Mouse (Mus musculus) B cell, adult 62 days (primary cell): ENCODE results near the gene Rsph14. TPM values are rescaled to one million over a fixed set of nuclear protein-coding genes. Genes with fewer than 3 reads are reported as not detected.

Experiments
- total RNA-seq: library from RNA; stranded (reverse); gene quantifications from 4 replicates; pipeline ENCODE4 v1.2.4, GENCODE M21; 2023

Gene Rsph14
- total RNA-seq, result not detected in 4 replicates

DNA sequence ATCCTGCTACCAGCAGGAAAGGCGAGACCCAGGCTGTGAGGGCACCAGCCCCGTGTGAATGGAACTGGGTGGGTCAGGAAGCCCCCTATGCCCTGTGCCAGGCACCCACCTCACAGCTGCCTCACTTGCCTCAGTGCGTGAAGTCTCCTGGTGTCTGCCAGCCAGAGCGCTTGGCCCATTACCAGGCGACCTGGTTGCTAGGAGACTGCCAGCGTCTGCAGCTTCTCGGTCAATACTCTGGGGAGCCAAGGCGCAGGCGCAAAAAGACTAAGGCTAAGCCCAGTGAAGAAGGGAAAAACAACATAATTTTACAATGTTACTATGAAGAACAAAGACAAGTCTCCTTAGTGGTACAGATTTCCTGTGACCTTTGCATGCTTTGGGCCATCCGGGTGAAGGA is at the start of gene Rsph14:
Gene Rsph14, minus strand, starts transcription at position 192 of the 400 bp plus-strand sequence.

DNA sequence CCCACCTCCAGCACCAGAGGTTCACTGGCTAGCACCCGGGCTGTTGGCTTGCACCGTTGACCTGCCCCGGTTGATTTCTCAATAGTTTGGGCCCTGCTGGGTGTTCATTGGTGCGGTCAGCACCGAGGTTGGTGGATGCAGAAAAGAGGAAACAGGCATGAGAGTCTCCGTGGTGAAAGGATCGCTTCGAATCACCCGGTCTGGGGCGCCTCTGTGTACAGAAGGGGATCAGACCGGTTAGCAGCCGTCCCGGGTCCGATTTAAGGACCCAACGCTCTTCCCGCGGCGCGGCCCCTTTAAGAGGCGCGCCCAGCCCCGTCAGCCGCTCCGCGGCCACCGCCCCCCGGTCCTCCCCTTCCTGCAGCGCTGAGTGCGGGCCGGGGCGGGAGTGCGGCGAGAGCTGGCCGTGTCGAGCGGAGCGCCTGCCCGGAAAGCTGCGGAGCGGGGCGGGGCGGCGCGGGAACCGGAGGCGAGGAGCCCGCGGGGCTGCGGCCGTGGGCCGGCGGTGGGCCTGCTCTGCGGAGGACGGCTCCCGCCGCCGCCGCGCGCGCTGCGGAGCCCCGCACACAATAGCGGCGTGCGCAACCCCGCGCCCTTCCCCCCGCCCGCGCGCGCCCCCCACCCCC is 27.9 kb upstream of the Rsph14 start, which contains the start of gene Bcr:
Gene Bcr, plus strand, starts transcription at position 376 of the 626 bp plus-strand sequence.

DNA sequence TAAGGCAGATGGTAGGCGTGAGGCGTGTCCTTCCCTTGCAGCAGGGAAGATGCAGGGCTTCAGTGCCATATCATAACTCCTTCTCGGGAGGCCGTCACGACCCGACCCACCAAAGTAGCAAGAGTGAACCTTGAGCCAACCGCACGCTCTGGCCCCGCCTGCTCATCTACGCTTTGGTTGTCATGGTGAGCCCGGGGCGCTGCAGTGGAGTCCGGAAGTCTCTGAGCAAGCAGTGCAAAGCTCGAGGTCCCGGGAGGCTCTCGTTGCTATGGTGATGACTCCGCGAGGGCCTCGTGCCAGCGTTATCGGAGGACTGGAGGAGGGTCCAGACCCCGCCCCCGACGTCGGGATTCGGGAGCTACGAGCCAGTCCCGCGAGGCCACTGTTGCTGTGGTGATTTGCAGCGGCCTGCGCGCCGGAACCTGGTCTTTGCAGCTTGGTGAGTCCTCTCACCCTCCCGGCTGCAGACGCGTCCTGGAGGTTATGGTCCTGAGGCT is 4.5 kb upstream of the Rsph14 start, which contains the start of gene Rab36:
Gene Rab36, plus strand, starts transcription at position 176 of the 497 bp plus-strand sequence.

DNA sequence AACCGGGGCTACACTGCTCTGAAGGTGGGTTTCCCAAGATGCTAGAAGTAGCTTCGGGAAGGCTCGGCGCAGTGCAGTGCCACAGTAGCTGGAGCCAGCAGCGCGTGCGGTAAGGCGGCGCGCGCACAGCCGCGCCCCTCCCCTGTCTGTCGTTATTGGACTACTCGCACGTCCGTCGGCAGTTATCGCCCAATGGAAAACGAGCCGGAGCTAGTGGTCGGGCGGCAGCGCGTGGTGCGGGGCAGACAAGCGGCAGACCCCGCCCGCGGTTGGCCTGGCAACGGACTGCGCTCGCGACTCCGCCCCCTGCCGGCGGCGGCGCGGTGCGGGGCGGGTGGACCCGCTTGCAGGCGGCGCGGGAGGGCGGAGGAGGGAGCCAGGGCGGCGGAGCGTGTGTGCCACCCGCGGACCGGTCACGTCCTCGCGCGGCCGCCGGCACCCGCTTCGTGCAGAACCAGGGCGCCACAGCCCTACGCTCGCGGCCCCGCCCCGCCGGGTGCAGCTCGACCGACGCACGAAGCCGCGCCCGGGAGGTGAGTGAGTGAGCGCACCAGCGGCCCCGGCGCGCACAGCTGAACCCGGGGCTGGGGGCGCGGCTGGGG is 65.4 kb downstream of the Rsph14 start, which contains the start of gene Gnaz:
Gene Gnaz, plus strand, starts transcription at position 328 of the 602 bp plus-strand sequence.

Other genes starting within 250 kb of the Rsph14 start
- 0.15 to 0.66 TPM in 2 of 4 replicates, not detected in the others for gene Gnaz, start 65.4 kb downstream of the Rsph14 start, total RNA-seq
- gene Rab36, start 4.5 kb upstream of the Rsph14 start, total RNA-seq, result 0.19 to 0.33 TPM (median 0.24 TPM) in 3 of 4 replicates, not detected in the other
- 20.2 to 22.7 TPM (median 21.6 TPM) in 4 replicates for gene Bcr, start 28.0 kb upstream of the Rsph14 start, total RNA-seq
- 69.0 to 81.2 TPM (median 76.0 TPM) in 4 replicates for gene Specc1l, start 179.5 kb upstream of the Rsph14 start, total RNA-seq